Mouse (Mus musculus) hindlimb bud, embryonic 11.5 days (tissue): Measurements from ENCODE around the gene Sox1.

Experiments used
- DNase-seq: peaks from one replicate; pipeline ENCODE4 v3.0.0-alpha.2; 2012; ENCODE audit warnings: low read depth, low spot score; ENCODE audit errors: extremely low spot score

The Sox1 gene

DNA sequence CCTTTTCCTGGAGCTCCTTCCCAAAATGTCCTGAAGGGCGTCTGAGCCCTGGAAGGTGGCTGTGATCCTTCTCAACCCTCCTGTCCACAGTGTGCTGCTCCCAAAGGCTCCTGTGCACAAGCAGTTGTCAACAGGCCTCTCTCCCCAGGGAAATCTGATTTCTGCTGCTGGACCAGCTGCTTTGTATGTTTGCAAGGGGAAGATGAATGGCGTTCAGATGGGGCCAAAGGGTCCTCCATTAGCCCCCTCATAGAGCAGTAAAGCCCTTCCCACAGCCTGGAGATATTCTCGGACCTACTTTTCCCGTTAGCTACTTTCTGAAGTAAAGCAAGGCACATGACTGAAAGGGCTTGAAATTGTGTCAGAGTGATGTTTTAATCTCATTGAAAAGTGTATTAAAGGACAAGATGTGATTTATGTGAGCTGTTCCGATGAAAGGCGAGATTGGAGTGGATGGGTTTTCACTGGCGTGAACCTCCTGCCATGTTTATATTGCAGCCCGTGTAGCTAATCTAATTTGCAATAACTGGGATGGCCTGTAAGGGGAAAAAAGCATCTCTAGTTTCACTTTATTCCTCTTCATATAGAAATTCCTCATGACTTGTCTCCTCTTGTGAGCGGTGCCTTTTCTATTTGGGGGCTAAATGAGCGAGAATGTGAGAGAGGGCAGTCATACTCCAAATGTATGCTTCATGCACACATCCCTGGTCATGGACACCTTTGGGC, 6.5 kb upstream of the Sox1 start:
- no peak for DNase-seq

DNA sequence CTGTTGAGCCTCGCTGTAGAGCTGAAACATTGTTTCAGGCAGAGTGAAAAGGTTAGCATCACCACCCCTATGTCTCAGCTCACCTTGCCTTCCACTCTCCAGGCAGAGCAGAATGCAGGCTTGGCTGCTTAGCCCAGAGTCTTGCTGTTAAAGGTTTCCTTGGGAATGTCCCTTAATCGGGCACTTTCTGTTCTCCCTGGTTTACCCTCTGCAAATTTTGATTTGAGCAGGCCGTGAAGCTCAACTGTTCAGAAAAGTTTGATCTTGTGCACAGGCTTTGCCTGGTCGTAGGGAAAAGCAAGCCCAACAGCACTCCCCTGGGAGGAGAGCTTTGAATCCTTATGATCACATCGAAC, 6.0 kb upstream of the Sox1 start:
- DNase-seq = no peak

DNA sequence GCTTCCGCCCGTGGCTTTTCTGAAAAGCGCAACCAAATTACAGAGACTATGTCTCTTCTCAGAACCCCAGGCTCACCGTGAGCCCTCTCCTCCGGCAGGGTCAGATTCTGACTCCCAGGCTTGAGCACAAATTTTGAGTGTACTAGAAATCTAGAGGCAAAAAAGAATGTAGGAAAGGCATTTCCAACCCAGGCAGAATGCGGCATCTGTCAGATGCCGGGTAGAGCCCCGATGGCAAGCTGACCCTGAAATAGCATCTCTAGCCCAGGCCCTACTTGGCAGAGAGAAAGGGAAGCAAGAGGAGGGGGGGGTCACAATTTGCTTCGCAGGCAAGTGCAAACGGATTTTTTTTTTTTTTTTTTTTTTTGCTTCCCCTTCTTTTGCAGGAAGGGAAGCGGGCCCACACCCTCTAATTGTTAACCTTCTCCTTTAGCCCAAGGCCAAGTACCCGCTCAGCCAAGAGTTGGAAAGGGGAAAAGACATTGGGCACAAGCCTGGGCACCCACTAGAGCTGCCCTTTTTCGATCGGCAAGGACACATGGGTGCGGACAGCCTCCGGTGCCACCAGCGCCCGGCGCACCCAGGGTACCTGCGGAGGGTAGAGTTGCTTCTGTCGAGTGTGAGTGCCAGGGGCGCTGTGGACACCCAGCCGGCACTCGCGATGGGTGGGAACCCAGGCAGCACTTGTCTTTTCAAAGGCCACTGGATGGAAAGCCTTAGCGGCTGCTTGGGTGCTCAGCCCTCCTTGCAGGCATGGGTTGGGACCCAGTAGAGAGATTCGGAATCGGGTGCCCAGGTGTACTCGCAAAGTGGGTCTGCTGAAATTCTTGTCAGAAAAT, 5.1 kb upstream of the Sox1 start:
- no peak for DNase-seq

DNA sequence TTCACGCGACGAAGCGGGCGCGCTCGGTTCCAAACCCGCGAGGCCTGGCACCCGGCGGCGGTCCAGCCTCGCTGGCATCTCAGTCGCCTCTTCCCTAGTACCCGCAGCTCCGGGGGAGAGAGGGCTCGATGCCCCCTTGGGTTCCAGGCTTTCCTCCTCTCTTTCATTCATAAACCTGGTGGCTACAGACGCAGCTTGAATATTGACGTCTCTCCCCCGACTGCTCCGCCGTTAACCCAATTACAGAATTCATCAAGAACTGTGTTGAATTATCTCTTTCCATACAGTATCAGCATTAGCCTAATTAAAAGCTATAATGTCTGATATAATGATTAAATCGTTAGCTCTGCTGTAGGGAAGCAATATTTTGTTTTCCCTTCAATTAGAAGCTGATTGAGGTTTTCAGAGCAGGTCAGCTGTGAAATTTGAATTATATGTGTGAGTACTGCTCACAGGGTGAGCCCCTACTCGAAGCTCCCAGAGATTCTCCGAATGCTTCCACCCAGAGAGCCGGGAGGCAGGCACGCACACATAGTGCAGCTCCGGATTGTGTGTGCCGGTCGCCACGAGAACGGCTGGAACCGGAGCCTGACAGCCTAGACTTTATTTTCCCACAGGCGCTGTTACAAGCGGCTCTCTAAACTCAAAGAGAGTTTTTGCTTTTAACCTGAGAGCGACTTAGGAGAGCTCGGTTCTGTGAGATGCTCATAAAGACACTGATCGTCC, 4.3 kb upstream of the Sox1 start:
- no peak for DNase-seq

DNA sequence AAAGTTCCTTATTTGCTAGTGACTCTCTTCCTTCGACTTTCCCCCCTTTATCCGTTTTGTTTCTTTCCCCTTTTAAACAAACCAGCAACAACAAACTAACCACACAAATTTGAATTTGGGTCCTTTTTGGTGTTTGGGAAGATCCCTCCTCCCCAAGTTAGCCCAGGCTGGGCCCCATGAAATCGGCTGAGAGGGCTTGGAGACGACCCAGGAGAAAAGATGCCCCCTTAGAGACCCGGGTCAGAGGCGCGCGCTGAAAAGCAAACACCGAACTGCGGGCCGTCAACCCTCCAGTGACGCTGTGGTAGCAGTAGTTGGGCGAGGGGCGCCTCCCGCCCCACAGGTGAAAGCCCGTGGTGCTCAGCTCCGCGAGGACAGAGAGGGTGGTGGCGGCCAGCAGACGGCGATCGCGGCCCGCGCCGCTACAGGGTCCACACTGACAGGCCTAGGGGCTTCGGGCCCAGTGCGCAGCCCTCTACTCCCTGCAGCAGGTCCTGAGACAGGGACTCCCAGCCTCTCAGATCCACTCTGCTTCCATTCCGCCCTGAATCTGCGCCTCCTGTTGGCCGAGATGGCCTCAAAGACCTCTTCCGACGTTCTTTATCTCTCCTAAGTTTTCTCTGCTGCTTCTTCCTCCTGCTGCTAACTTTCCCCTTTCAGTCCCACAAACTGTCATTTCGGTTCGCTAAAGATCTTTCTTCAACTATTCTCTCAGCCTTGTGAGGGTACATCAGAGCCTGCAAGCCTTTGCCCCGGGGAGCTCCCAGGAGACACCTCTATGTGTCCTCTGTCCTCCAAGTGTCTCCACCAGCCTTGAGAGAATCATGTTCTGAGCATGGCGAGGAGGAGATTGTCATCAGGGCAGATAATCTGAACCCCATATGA, 3.5 kb upstream of the Sox1 start:
- DNase-seq = no peak

DNA sequence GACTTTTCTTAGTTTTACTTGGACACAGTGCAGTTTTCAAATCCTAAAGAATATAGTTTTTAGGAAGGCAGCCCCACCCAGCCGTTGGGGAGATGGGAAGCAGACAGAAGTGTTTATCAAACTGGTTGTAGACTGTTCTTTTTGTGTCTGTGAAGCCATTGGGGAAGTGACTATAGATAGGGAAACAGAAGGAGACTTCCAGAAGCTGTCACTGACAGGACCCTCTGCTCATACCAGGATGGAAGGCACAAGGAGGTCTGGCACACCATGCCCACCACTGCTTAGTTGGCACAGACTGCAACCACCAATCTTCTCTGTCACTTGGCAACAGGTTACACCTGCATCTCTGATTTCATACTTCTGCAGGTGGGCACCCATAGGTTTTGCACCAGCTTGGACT, 2.3 kb upstream of the Sox1 start:
- no peak for DNase-seq

DNA sequence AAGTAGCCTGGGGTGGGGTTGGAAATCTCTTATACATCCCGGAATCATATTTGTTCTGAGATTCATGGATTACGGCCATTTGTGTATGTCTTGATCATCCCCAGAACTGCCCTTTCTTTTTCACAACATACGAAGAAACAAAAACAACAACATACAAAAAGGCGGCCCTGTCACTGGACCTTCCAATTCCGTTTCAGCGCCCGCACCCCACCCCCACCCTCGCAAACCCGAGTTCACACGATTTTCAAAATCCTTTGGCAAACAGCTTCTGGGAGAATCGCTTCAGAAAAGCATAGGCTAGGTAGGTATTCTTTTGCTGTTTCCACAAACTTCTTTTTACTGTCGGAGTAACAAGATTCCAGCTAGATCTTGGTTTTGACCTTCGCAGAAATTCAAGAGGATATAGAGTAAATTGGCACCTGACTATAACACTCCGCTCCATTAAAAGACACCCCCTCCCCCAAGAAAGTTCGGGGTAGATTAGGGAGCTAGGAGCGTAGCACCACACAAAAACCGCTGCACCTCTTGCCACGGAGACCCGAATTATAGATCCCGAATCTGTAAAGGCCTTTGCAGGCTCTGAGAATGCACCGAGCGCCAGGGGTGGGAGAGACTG, 602 bp upstream of the Sox1 start:
- DNase-seq = no peak

DNA sequence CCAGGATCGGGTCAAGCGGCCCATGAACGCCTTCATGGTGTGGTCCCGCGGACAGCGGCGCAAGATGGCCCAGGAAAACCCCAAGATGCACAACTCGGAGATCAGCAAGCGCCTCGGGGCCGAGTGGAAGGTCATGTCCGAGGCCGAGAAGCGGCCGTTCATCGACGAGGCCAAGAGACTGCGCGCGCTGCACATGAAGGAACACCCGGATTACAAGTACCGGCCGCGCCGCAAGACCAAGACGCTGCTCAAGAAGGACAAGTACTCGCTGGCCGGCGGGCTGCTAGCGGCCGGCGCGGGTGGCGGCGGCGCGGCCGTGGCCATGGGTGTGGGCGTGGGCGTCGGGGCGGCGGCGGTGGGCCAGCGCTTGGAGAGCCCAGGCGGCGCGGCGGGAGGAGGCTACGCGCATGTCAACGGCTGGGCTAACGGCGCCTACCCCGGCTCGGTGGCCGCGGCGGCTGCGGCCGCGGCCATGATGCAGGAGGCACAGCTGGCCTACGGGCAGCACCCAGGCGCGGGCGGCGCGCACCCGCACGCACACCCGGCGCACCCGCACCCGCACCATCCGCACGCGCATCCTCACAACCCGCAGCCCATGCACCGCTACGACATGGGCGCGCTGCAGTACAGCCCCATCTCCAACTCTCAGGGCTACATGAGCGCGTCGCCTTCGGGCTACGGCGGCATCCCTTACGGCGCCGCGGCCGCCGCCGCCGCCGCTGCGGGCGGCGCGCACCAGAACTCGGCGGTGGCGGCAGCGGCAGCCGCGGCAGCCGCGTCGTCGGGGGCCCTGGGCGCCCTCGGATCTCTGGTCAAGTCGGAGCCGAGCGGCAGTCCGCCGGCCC, 1.6 kb downstream of the Sox1 start:
- no peak for DNase-seq

DNA sequence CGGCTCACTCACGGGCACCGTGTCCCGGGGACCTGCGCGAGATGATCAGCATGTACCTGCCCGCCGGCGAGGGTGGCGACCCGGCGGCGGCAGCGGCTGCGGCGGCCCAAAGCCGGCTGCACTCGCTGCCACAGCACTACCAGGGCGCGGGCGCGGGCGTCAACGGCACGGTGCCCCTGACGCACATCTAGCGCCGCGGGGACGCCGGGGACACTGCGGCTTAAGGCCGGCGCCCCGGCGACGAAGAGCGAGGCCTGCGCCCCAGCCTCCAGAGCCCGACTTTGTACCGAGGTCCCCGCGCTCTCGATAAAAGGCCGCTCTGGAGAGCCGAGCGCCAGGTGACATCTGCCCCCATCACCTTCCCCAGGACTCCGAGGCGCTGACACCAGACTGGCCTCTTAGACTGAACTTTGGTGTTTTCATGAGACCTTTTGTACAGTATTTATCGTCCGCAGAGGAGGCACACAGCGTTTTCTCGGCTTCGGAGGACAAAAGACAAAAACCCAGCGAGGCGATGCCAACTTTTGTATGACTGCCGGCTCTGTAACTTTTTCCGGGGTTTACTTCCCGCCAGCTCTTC, 2.3 kb downstream of the Sox1 start:
- DNase-seq = no peak

DNA sequence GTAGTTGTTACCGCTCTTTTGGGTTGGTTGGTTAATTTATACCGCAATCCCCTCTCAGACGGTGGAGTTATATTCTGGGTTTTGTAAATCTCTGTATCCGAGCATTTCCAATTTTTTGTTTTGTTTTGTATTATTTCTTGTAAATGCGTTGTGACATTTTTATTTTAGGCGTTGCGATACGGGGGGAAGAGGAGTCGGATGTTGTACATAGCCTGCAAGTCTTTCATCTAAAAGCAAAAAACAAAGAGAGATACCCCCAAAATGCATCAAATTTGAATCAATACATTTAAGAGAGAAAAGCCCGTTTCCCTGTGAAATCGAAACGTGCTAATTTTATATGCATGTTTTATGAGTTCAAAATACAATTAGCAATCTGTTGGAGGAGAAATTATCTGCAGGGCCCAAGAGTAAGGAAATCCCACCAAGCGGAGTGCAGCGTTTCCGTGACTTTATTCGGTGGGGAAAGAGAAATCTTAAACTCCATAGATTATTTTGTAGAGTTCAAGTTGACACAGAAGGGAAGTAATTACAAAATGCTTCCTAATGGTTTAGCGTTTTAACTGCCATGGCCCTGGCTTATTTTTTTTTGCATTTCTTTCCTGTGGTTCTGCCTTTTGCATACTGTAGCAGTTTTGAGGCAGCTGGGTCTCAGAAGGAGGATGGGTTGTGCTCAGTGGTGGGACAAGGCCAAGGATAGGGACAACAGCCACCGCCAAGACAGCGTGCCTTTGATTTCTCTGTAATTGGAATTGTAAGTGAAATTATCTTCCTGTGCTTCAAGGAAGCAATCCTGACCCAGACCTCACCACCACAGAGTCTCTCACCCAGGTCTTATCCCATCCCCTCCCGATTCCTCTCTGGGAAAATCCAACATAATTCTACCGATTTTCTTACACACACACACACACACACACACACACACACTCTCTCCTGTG, 3.2 kb downstream of the Sox1 start:
- no peak for DNase-seq

DNA sequence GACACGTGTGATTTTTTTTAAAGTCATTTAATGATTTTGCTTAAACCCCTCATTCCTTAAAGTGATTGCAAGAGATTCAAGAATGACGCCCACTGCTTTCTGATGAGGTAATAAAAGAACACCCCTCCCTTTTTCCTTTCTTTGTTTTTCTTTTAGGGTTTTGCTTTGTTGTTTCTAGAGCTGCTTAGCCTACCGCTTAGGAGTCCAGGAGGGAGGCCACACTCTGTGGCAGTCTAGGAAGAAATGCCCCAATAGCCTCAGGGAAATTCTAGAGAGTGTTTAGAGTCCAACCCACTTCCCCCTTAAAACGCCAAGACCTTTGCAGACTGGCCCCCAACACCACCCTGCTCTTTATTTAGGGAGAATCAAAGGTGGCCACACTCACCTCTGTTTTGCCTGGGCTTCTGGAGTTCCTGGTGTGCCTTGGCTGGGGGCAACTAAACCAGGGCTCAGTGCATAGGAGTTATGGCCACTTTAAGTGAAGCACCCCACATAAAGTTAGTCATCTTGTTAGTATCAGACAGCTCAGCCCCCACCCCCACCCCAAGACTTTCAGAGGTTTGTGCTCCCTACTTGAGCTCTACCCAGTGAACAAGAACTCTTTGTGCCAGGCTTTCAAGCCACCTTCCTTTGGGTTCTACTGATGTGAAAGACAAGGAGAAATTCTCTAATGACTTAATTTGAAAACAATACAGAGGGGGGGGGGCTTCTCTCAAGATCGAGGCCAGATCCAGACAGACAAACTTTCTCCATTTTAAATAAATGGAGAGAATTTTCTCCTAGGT, 4.5 kb downstream of the Sox1 start:
- DNase-seq = no peak

DNA sequence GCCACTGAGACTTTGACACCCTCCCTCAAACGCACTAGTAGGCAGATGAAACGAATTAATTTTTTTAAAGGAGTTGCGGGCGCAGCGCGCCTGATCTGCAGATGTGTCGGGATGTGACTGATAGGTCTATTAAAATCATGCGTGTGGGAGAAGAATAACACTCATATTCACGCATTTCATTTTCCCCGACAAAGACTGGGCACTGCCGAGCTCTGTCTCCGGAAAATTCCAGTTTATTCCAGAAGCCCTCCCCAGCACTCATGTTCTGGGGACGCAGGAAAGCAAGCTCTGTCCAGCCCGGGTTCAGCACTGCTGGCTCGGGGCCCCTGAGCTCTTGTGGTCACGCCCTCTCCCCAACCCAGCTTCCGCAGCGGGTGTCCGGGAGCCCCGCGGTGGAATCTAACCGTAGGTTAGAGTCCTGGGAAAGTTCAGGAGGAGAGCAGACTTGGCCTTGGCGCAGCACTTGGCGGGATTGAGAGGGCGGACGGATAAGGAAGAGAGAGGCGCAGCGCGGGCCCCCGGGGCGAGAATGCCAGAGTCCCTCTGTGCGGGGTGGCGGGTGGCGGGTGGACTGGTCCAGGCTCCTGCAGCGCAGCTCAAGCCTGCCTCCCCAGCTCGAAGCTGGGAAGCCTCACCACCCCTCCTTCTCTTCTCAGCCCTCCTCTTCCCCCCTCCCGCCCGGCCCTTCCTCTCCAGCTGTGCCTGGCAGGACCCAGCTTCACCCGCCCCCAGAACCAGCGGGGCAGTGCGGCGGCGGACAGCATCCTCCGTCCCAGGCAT, 5.7 kb downstream of the Sox1 start:
- DNase-seq = no peak

DNA sequence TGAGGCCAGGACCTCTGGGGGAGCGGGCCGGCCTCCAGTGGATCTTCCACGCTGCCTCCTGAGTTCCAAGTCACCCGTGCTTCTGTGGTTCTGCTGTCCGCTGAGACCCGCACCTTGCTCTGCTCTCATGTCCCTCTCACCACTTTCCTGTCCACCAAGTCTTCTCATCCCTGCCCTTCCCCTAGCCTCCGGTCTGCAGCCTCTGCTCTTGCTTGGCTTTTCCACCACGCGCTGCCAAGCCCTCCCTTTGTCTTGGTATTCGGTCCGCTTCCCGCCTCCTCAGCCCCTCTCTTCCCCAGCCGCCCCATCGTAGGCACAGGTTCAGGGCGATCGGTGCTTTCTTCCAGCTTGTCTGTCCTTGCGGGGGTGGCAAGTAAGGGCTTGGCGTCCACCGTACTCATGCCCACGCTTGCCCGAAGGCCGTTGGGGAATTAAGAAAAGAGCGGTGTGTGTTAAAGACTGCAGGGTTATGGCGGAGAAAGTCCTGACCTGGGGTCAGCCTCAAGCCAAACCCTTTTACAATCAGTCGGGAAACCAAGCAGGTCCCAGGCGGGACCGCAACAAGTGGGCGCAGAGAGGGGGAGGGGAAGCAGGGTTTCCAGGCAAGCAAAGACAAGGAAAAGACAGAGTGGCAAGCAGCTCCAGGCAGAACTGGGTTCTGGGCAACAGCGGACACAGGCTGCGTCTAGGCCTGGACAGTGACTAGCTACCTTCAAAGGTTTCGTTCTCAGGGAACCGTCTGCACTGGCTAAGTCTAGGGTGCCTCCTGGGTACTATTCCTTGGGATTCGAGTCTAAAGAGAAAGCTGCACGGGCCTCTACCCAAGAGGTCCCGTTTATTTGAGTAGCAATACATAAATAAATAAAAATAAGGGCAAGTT, 6.5 kb downstream of the Sox1 start:
- no peak for DNase-seq

DNA sequence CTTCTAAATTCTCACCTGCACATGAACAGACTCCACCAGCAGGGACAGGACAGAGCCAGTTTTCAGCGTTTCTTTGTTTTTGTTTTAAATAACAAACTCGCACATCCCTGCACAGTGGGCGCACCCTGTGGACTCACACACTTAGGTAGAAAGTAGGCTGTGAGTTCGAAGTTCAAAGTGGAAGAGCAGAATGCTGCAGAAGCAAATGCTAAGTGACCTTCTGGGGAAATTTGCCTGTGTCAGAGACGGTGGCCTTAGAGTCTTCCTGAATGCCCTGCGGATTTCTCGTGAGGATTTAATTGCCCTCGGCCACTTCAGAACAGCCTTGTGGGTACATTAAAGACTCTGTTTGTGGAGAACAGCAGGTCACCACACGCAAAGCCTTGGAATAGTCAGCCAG, 7.6 kb downstream of the Sox1 start:
- no peak for DNase-seq

DNA sequence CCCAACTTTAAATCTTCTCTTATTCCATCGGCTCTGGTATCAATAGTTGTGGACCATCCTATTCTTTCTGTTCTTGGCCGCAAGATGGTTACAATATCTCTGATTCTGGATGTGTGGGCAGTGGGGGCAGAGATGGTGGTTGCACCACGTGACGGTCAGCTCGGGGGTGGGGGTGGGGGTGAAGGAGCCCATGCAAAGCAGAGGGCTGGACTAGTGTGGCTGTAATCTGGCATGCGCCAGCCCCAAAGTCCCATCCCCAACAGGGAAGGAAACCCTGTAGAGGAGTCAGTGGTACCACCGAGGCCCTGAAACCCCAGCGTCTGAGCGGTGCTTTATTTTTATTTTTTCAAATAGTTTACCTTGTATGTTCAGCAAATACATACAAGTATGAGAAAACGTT, 12.9 kb downstream of the Sox1 start:
- no peak for DNase-seq

DNA sequence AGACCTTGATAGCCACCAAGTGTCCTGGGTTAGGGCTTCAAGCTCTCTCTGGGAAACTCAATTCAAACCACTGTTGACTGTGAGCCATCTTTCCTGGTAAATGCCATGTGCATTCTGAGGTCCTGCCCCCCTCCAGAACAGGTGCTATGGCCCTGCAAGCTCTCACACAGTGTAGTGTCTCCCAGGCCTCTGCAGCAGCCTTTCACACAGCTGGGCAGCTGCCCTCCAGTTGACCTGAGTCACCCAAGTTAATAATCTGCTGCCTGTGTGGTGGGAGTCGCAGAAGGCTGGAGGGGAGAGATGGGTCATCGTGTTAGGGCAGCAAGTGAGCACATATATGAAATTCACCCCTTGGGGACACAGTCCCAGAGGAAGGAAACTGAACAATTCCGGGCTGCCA, 14.9 kb downstream of the Sox1 start:
- no peak for DNase-seq
